Mouse (Mus musculus): ENCODE measurements around the gene Cntrl. TPM values are rescaled to one million over a fixed set of nuclear protein-coding genes. Genes with fewer than 3 reads are reported as not detected.

The Cntrl gene
- polyA plus RNA-seq, 1 experiment = 20.4 TPM

- TF ChIP-seq POLR2A (IDR thresholded peaks at IDR 0.05; ENCODE audit: control insufficient read depth, low read depth, low read length) = no peak
- TF ChIP-seq CTCF (IDR thresholded peaks at IDR 0.05; ENCODE audit: control insufficient read depth, insufficient read depth, insufficient replicate concordance, low read depth, low read length) = no peak
- Histone ChIP-seq H3K27me3 (ENCODE audit: control insufficient read depth, insufficient read depth, low read length) (no peaks in the 10 kb centered on the region), H3K4me1 (ENCODE audit: control insufficient read depth, insufficient read depth, low read length) (no peaks in the 10 kb centered on the region; the same call in 1 of the 2 replicates), H3K4me3 (ENCODE audit: control insufficient read depth, low read depth, low read length) (no peak overlapping the region), H3K36me3 (ENCODE audit: control insufficient read depth, insufficient read depth, low read length) (no peaks in the 10 kb centered on the region), H3K27ac (ENCODE audit: control insufficient read depth, insufficient read depth, low read depth, low read length) (no peak overlapping the region)
Observed at GRCm38 (mm10) chr2:35069124-35069523, 40.2 kb upstream of the Cntrl start.

- TF ChIP-seq POLR2A (IDR thresholded peaks at IDR 0.05; ENCODE audit: control insufficient read depth, low read depth, low read length) = no peak
- TF ChIP-seq CTCF (IDR thresholded peaks at IDR 0.05; ENCODE audit: control insufficient read depth, insufficient read depth, insufficient replicate concordance, low read depth, low read length) = no peak
Observed at GRCm38 (mm10) chr2:35070275-35070674, 39.0 kb upstream of the Cntrl start.

GRCm38 (mm10) chr2:35072547-35072946 lies 36.7 kb upstream of the Cntrl start:
- no peak for TF ChIP-seq CTCF (IDR thresholded peaks at IDR 0.05; ENCODE audit: control insufficient read depth, insufficient read depth, insufficient replicate concordance, low read depth, low read length)
- TF ChIP-seq POLR2A (IDR thresholded peaks at IDR 0.05; ENCODE audit: control insufficient read depth, low read depth, low read length) = no peak
- no peak overlapping the region for H3K4me3 ChIP-seq (ENCODE audit: control insufficient read depth, low read depth, low read length)
- no peaks in the 10 kb centered on the region for H3K36me3 ChIP-seq (ENCODE audit: control insufficient read depth, insufficient read depth, low read length)
- no peak overlapping the region for H3K27ac ChIP-seq (ENCODE audit: control insufficient read depth, insufficient read depth, low read depth, low read length)
- no peaks in the 10 kb centered on the region for H3K4me1 ChIP-seq (ENCODE audit: control insufficient read depth, insufficient read depth, low read length)
- H3K27me3 ChIP-seq (ENCODE audit: control insufficient read depth, insufficient read depth, low read length) = no peaks in the 10 kb centered on the region

More at GRCm38 (mm10) chr2:35070275-35070674, 39.0 kb upstream of the Cntrl start:
- H3K4me3 ChIP-seq (ENCODE audit: control insufficient read depth, low read depth, low read length) = no peak overlapping the region
- H3K4me1 ChIP-seq (ENCODE audit: control insufficient read depth, insufficient read depth, low read length) = no peaks in the 10 kb centered on the region; the same call in 1 of the 2 replicates
- no peaks in the 10 kb centered on the region for H3K36me3 ChIP-seq (ENCODE audit: control insufficient read depth, insufficient read depth, low read length)
- H3K27me3 ChIP-seq (ENCODE audit: control insufficient read depth, insufficient read depth, low read length) = no peaks in the 10 kb centered on the region
- no peak overlapping the region for H3K27ac ChIP-seq (ENCODE audit: control insufficient read depth, insufficient read depth, low read depth, low read length)

GRCm38 (mm10) chr2:35074328-35074727 lies 35.0 kb upstream of the Cntrl start:
- H3K27me3 ChIP-seq (ENCODE audit: control insufficient read depth, insufficient read depth, low read length) = no peaks in the 10 kb centered on the region
- H3K4me1 ChIP-seq (ENCODE audit: control insufficient read depth, insufficient read depth, low read length) = no peaks in the 10 kb centered on the region
- no peak overlapping the region for H3K4me3 ChIP-seq (ENCODE audit: control insufficient read depth, low read depth, low read length)
- H3K36me3 ChIP-seq (ENCODE audit: control insufficient read depth, insufficient read depth, low read length) = no peaks in the 10 kb centered on the region
- no peak for TF ChIP-seq POLR2A (IDR thresholded peaks at IDR 0.05; ENCODE audit: control insufficient read depth, low read depth, low read length)
- no peak for TF ChIP-seq CTCF (IDR thresholded peaks at IDR 0.05; ENCODE audit: control insufficient read depth, insufficient read depth, insufficient replicate concordance, low read depth, low read length)
- H3K27ac ChIP-seq (ENCODE audit: control insufficient read depth, insufficient read depth, low read depth, low read length) = no peak overlapping the region

DNA sequence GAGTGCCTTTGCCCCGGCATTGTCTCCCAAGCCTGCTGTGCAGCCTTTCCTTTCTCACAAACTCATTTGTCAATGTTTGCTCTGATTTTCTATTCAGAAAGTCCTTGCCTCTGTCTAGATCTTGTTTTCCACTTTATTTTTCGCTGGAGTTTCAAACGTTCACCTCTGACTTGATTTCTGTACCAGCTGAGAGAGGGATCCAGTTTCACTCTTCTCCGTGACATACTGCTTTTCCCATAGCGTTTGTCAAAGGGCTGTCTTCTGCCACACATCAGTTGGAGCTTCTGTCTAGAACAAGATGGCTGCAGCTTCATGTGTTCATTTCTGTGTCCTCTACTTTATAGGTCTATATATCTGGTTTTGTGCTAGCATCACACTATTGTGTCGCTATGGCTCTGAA lies 30.1 kb upstream of the Cntrl start:
- no peak overlapping the region for H3K4me3 ChIP-seq (ENCODE audit: control insufficient read depth, low read depth, low read length)
- no peak overlapping the region for H3K27ac ChIP-seq (ENCODE audit: control insufficient read depth, insufficient read depth, low read depth, low read length)
- H3K27me3 ChIP-seq (ENCODE audit: control insufficient read depth, insufficient read depth, low read length) = no peaks in the 10 kb centered on the region
- no peak for TF ChIP-seq POLR2A (IDR thresholded peaks at IDR 0.05; ENCODE audit: control insufficient read depth, low read depth, low read length)
- no peak for TF ChIP-seq CTCF (IDR thresholded peaks at IDR 0.05; ENCODE audit: control insufficient read depth, insufficient read depth, insufficient replicate concordance, low read depth, low read length)
- no peaks in the 10 kb centered on the region for H3K36me3 ChIP-seq (ENCODE audit: control insufficient read depth, insufficient read depth, low read length)
- H3K4me1 ChIP-seq (ENCODE audit: control insufficient read depth, insufficient read depth, low read length) = no peaks in the 10 kb centered on the region

DNA sequence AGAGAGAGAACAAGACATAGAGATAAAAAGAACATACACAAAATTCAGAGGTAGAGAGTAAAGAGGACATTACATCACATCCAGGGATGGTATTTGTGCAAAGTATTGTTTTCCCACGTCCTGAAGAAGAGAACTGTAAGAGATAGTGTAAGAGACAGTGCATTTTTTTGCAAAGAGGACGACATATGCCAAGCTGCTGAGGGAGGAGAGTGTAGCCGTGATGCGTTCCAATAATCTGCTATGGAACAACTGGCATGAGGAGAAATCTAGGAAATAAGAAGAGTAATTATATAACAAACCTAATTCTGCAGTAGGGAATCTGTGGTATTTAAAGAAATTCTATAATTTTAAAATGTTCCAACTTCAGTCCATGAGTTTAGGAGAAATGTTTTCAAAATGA lies 21.9 kb upstream of the Cntrl start:
- Histone ChIP-seq H3K4me1 (ENCODE audit: control insufficient read depth, insufficient read depth, low read length) (no peaks in the 10 kb centered on the region), H3K27ac (ENCODE audit: control insufficient read depth, insufficient read depth, low read depth, low read length) (no peak overlapping the region), H3K4me3 (ENCODE audit: control insufficient read depth, low read depth, low read length) (no peak overlapping the region), H3K36me3 (ENCODE audit: control insufficient read depth, insufficient read depth, low read length) (no peaks in the 10 kb centered on the region), H3K27me3 (ENCODE audit: control insufficient read depth, insufficient read depth, low read length) (no peaks in the 10 kb centered on the region)
- TF ChIP-seq CTCF (IDR thresholded peaks at IDR 0.05; ENCODE audit: control insufficient read depth, insufficient read depth, insufficient replicate concordance, low read depth, low read length) = no peak
- TF ChIP-seq POLR2A (IDR thresholded peaks at IDR 0.05; ENCODE audit: control insufficient read depth, low read depth, low read length) = no peak

GRCm38 (mm10) chr2:35100529-35100928 lies 8.8 kb upstream of the Cntrl start:
- H3K4me1 ChIP-seq (ENCODE audit: control insufficient read depth, insufficient read depth, low read length) = no peaks in the 10 kb centered on the region
- no peaks in the 10 kb centered on the region for H3K36me3 ChIP-seq (ENCODE audit: control insufficient read depth, insufficient read depth, low read length)
- no peak overlapping the region for H3K4me3 ChIP-seq (ENCODE audit: control insufficient read depth, low read depth, low read length)
- no peaks in the 10 kb centered on the region for H3K27me3 ChIP-seq (ENCODE audit: control insufficient read depth, insufficient read depth, low read length)
- H3K27ac ChIP-seq (ENCODE audit: control insufficient read depth, insufficient read depth, low read depth, low read length) = no peak overlapping the region
- TF ChIP-seq POLR2A (IDR thresholded peaks at IDR 0.05; ENCODE audit: control insufficient read depth, low read depth, low read length) (no peak), CTCF (IDR thresholded peaks at IDR 0.05; ENCODE audit: control insufficient read depth, insufficient read depth, insufficient replicate concordance, low read depth, low read length) (no peak)

DNA sequence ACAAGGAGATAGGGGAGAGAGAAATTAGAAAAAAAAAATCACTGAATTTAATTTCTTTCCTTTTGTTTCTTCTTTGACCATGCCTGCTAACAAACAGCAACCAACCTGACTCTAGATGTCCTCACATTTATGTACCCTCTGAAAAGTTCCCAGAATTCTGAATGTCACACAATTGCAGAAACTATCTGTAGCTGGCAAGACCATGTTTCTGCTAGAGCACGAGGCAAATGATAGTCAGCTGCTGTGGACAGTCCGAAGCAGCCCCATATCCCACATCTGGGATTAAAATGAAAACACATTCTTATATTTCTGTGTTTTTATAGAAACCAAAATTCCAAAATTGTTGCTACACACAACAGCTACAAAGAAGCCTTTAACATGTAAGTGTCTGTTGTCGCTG lies 7.8 kb upstream of the Cntrl start, which contains the start of gene AI182371:
Gene AI182371 (minus strand): TSS at position 101 of the 400 bp plus-strand sequence.
- Histone ChIP-seq H3K36me3 (ENCODE audit: control insufficient read depth, insufficient read depth, low read length) (no peaks in the 10 kb centered on the region), H3K4me3 (ENCODE audit: control insufficient read depth, low read depth, low read length) (no peak within 1 kb of the TSS), H3K27me3 (ENCODE audit: control insufficient read depth, insufficient read depth, low read length) (no peaks in the 10 kb centered on the region), H3K27ac (ENCODE audit: control insufficient read depth, insufficient read depth, low read depth, low read length) (no peak within 1 kb of the TSS), H3K4me1 (ENCODE audit: control insufficient read depth, insufficient read depth, low read length) (no peaks in the 10 kb centered on the region)
- TF ChIP-seq POLR2A (IDR thresholded peaks at IDR 0.05; ENCODE audit: control insufficient read depth, low read depth, low read length) (no peak), CTCF (IDR thresholded peaks at IDR 0.05; ENCODE audit: control insufficient read depth, insufficient read depth, insufficient replicate concordance, low read depth, low read length) (no peak)

Data from testis, adult 2 months (tissue).